Mouse (Mus musculus) liver, embryonic 16.5 days (tissue): ENCODE data around the gene Cacna2d2. TPM values are rescaled to one million over a fixed set of nuclear protein-coding genes. Genes with fewer than 3 reads are reported as not detected.

Source experiments
- ATAC-seq: fragments of 200-750 bp; cut with Nextera tagmentation; 2 replicates; pipeline ENCODE4 v1.8.0; 2017; ENCODE audit warnings: low read depth, mild to moderate bottlenecking, moderate number of reproducible peaks, moderate library complexity
- H3K27ac ChIP-seq: fragments of 300-500 bp; sonication (generic); 2 replicates; pipeline ENCODE4 v1.5.1; 2014; ENCODE audit warnings: mild to moderate bottlenecking, low read length
- H3K27me3 ChIP-seq: fragments of 300-500 bp; sonication (generic); 2 replicates; pipeline ENCODE4 v1.6.1; 2014; ENCODE audit warnings: low read depth, low read length, mixed read lengths; ENCODE audit not compliant: control insufficient read depth, insufficient read depth
- H3K36me3 ChIP-seq: fragments of 300-500 bp; sonication (generic); 2 replicates; pipeline ENCODE4 v1.6.1; 2014; ENCODE audit warnings: mild to moderate bottlenecking; ENCODE audit not compliant: control insufficient read depth, insufficient read depth
- H3K4me1 ChIP-seq: fragments of 300-500 bp; sonication (generic); 2 replicates; pipeline ENCODE4 v1.6.1; 2014; ENCODE audit warnings: low read depth, low read length, mixed read lengths; ENCODE audit not compliant: control insufficient read depth
- H3K4me2 ChIP-seq: fragments of 300-500 bp; sonication (generic); 2 replicates; pipeline ENCODE4 v1.6.1; 2014; ENCODE audit warnings: low read depth, low read length, mixed read lengths
- H3K4me3 ChIP-seq: fragments of 300-500 bp; sonication (generic); 2 replicates; pipeline ENCODE4 v1.5.1; 2014; ENCODE audit warnings: low read depth, mild to moderate bottlenecking, low read length
- H3K9ac ChIP-seq: fragments of 300-500 bp; sonication (generic); 2 replicates; pipeline ENCODE4 v1.6.1; 2014; ENCODE audit warnings: low read depth, low read length
- H3K9me3 ChIP-seq: fragments of 300-500 bp; sonication (generic); replicated peaks from 2 replicates; pipeline ENCODE4 v1.6.1; 2016; ENCODE audit warnings: low read length; ENCODE audit not compliant: control insufficient read depth
- WGBS: fragments of 180-500 bp; shearing (Covaris S2); extraction: QIAGEN DNeasy Blood & Tissue Kit; methylation state at CpG from one replicate; pipeline ENCODE4 v1.1.7; 2014; ENCODE audit not compliant: insufficient replicate concordance; 5-methylcytosine and 5-hydroxymethylcytosine counted together
- polyA plus RNA-seq: library from polyadenylated mRNA; unstranded; fragments of >200 nt; fragmentation: Nextera tagmentation; extraction: Ambion mirVana; gene quantifications from 2 replicates; pipeline ENCODE4 v1.2.1, GENCODE M21; 2015

The Cacna2d2 gene
- polyA plus RNA-seq, 1 experiment from 2014 or later, result not detected

DNA sequence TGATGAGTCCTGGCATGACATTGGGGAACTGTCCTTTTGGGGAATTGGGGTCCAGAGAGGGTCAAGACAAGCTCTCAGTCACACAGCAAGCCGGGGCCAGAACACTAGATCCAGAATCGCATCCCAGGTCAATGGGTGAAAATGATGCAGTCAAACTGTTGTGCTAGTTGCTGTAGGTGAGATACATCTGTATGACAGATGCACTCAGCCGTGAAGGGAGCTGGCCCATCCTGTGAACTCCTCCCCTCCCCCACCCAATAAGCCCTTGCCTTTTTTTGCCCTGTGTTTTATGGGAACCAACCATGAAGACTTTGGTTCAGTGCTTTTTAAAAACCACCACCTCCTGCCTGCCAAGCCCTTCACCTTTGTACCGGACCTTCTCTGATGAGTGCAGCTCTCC is 43.5 kb downstream of the Cacna2d2 start:
- Histone ChIP-seq H3K27me3 (no peaks in the 10 kb centered on the region; the same call in 1 of the 2 replicates), H3K4me3 (no peak overlapping the region), H3K9me3 (no peaks in the 10 kb centered on the region), H3K36me3 (no peaks in the 10 kb centered on the region), H3K27ac (no peak overlapping the region), H3K9ac (no peak overlapping the region), H3K4me2 (no peak overlapping the region), H3K4me1 (no peaks in the 10 kb centered on the region)
- ATAC-seq, result no peak
- 54% methylated on average over 4 of the region's 4 CpGs for WGBS

DNA sequence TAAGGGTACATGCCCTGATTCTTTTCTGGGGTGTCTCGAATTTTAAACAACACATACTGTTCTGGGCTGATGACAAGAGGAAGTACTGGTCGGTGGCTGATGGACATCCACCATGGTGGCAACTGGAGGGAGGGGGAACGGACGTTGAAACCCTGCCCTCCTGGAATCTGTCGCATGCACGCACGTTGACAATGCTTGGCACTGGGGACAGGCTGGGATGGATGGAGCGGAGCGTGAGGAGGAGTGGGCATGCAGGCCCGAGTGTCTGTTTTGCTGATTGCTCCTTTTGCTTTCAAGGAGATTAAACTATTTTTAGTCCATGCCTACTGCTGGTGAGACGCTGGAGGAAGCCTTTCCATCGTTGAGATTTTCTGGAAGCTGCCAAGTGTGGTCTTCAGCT is 43.9 kb downstream of the Cacna2d2 start:
- no peak overlapping the region for H3K4me2 ChIP-seq
- H3K9ac ChIP-seq, result no peak overlapping the region
- H3K9me3 ChIP-seq, result no peaks in the 10 kb centered on the region
- no peak overlapping the region for H3K4me3 ChIP-seq
- H3K36me3 ChIP-seq, result no peaks in the 10 kb centered on the region
- no peaks in the 10 kb centered on the region; the same call in 1 of the 2 replicates for H3K27me3 ChIP-seq
- 55% methylated on average over 12 of the region's 12 CpGs for WGBS
- no peak for ATAC-seq
- no peaks in the 10 kb centered on the region for H3K4me1 ChIP-seq
- H3K27ac ChIP-seq, result no peak overlapping the region

DNA sequence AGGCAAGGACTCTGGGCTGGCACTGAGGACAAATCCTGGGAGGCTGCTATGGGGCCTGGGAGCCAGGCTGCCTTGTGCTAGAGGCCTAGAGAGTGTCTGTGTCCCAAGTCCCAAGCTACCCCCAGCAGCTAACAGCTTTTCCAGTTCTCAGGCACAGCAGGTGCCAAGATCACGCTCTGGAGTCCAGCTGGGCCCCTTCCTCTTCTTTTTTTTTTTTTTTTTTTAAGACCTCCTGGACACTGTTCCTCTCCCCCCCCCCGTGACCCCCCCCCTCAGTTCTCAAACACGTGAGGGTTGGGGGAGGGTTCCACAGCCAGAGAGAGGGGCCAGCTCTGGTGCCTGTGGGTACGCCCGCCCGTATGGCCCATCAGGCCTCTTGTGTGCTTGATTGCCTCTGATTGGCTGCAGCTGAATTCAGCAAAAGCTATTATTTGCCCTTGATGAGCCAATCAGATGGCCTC is 45.6 kb downstream of the Cacna2d2 start:
- Histone ChIP-seq H3K27ac (no peak overlapping the region), H3K4me2 (no peak overlapping the region), H3K36me3 (no peaks in the 10 kb centered on the region), H3K9ac (no peak overlapping the region), H3K9me3 (no peaks in the 10 kb centered on the region), H3K4me1 (no peaks in the 10 kb centered on the region), H3K4me3 (no peak overlapping the region), H3K27me3 (no peaks in the 10 kb centered on the region; the same call in 1 of the 2 replicates)
- WGBS, result 57% methylated on average over 4 of the region's 6 CpGs
- no peak for ATAC-seq

DNA sequence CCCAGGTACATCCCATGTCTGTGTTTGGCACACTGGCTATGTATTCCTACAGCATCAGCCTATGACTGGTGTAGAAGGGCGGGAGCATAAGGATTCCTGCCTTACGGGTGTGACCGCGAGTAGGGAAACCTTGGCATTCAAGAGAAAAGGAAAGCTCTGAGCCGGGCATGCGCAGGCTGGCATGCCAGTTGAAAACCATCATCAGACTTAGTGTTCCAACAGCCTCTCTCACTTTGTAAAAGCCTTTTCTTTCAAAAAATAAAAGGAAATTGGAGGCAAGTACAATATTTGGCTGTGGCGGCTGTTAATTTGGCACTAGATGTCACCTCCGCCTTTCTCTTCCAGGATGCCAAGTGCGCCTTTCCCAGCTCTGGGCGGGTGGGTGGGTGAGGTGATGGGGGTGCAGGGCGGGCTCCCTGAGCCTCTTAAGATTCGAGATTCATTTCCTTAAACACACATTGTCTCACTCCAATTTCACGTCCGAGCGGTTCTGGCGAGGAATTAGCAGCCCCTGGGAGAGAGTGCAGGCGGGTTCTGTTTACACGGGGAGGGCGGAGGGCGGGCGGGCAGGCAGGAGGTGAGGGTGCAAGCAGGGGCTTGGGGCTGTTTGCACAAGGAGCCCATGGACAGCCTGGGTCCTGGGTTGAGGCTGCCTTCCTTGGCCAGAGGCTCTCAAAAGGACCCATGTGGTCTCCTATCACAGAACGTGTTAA is 49.5 kb downstream of the Cacna2d2 start:
- WGBS, result 57% methylated on average over 22 of the region's 22 CpGs
- Histone ChIP-seq H3K4me3 (no peak overlapping the region), H3K4me1 (no peaks in the 10 kb centered on the region), H3K4me2 (no peak overlapping the region), H3K9ac (no peak overlapping the region), H3K36me3 (no peaks in the 10 kb centered on the region), H3K27me3 (no peaks in the 10 kb centered on the region; the same call in 1 of the 2 replicates), H3K9me3 (no peaks in the 10 kb centered on the region), H3K27ac (no peak overlapping the region)
- no peak for ATAC-seq

DNA sequence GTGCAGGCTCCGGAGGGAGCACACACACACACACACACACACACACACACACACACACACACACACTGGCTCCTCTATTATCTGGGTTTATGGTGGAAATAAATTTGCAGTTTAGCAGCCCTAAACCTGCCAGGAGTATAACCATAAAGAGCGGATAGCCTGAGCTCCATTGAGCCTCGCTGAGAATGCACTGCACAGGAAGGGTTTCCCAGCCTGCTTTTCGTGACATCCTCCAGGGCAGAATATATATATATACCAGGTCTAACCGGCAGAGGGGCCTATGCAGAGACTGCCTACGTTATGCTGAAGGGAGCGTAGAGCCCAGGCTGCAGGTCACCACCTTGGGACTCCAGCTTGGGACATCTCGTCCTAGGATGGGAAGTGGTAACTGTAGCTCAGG is 52.0 kb downstream of the Cacna2d2 start:
- no peaks in the 10 kb centered on the region for H3K36me3 ChIP-seq
- no peak overlapping the region for H3K4me3 ChIP-seq
- no peak overlapping the region for H3K9ac ChIP-seq
- no peaks in the 10 kb centered on the region for H3K4me1 ChIP-seq
- no peaks in the 10 kb centered on the region; the same call in 1 of the 2 replicates for H3K27me3 ChIP-seq
- ATAC-seq, result no peak
- no peaks in the 10 kb centered on the region for H3K9me3 ChIP-seq
- H3K4me2 ChIP-seq, result no peak overlapping the region
- H3K27ac ChIP-seq, result no peak overlapping the region
- 52% methylated on average over 8 of the region's 8 CpGs for WGBS

DNA sequence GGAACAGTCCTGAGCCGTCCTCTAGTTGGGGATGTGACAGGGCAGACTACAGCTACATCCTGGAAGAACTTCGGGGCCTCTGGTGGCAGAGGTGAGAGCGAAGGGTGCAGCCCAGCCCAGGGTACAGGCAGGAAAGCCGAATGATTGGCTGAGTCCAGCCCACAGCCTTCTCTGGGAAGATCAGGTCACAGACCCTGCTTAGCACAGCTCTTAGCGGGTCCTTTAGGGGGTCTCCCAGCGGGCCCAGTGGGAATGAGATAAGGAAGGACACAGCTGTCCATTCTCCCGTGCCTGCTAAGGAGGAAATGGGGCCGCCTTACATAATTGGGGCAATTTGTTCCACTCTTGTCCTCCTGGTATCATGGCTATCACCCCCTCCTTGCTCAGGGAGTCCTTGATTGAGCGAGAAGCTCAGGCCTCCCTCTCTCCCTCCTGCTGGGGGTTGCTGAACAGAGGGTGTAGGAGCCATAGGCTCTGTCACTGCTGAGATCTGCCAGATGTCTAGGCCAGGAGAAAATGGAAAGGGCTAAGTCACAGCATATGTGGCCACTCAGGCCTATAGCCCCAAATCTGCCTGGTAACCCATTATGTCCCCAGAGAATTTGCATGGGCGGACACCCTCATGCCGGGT is 52.6 kb downstream of the Cacna2d2 start:
- no peak for ATAC-seq
- H3K27me3 ChIP-seq, result no peaks in the 10 kb centered on the region; the same call in 1 of the 2 replicates
- WGBS, result 53% methylated on average over 11 of the region's 11 CpGs

DNA sequence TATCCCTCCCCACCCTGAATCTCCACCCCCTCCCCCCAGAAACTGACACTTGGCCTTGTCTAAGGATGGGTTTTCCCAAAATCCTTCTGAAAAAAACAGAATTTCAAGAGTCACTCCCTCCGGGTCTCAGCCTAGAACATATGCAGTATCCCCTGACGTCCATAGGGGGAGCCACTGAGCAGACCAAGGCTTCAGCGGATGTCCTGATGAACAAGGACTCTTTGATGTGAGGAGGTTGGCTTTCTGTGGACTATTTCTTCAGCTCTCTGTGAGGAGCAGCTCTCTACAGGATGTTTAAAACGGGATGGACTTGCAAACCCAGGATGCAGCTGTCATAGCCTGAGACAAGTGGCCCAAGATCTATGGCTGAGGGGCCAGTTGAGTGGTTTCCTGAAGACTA is 53.1 kb downstream of the Cacna2d2 start:
- Histone ChIP-seq H3K4me1 (no peaks in the 10 kb centered on the region), H3K36me3 (no peaks in the 10 kb centered on the region), H3K9me3 (no peaks in the 10 kb centered on the region), H3K4me3 (no peak overlapping the region), H3K27me3 (no peaks in the 10 kb centered on the region; the same call in 1 of the 2 replicates), H3K27ac (no peak overlapping the region), H3K4me2 (no peak overlapping the region), H3K9ac (no peak overlapping the region)
- WGBS, result 10% methylated on average over 4 of the region's 4 CpGs
- ATAC-seq, result no peak

More for the DNA sequence above, 52.6 kb downstream of the Cacna2d2 start:
- no peak overlapping the region for H3K27ac ChIP-seq
- H3K9ac ChIP-seq, result no peak overlapping the region
- no peaks in the 10 kb centered on the region for H3K36me3 ChIP-seq
- H3K9me3 ChIP-seq, result no peaks in the 10 kb centered on the region
- no peak overlapping the region for H3K4me2 ChIP-seq
- no peak overlapping the region for H3K4me3 ChIP-seq
- H3K4me1 ChIP-seq, result no peaks in the 10 kb centered on the region

DNA sequence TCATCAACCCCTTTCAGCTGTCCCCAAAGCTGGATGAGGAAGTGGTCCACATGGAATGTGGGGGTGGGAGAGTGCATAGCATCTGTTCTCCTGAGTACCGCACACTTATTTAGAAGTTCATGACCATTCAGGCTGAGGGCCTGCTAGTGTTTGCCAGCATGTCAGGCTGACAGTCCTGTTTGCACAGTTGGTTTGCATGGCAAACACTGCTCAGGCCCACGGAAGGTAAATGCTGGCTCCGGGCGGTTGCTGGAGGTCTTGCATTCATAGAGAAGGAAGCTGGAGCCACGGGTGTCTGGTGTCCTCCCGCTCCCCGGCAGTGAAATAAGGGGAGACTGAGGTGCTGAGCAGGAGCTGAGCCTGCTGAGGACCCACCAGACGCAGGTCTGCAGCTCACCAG is 53.7 kb downstream of the Cacna2d2 start:
- H3K9ac ChIP-seq, result no peak overlapping the region
- H3K4me3 ChIP-seq, result no peak overlapping the region
- H3K27me3 ChIP-seq, result no peaks in the 10 kb centered on the region
- no peaks in the 10 kb centered on the region for H3K9me3 ChIP-seq
- ATAC-seq, result no peak
- H3K4me1 ChIP-seq, result no peaks in the 10 kb centered on the region
- H3K27ac ChIP-seq, result no peak overlapping the region
- no peaks in the 10 kb centered on the region for H3K36me3 ChIP-seq
- no peak overlapping the region for H3K4me2 ChIP-seq
- 49% methylated on average over 8 of the region's 8 CpGs for WGBS

DNA sequence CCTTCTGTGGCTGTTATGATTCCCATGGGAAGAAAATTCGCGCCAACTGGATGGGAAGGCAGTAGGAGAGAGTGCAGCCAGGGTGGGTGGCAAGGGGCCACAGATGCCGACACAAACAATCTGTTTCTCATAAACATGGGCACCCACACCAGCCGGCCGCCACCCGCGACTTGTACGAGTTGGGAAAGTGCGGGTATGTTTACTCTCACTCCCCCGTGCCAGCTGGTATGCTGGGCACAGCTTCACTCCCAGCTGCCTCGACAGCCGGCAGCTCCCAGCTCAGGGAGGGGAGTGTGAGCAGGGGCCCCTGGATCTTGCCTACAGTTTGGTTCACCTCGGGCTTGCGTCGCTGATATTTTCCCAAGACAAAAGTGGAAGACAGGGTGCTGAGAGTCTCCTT is 57.3 kb downstream of the Cacna2d2 start:
- Histone ChIP-seq H3K4me1 (no peaks in the 10 kb centered on the region), H3K36me3 (no peaks in the 10 kb centered on the region), H3K4me3 (no peak overlapping the region), H3K27ac (no peak overlapping the region), H3K9me3 (no peaks in the 10 kb centered on the region), H3K27me3 (no peaks in the 10 kb centered on the region), H3K4me2 (no peak overlapping the region), H3K9ac (no peak overlapping the region)
- 58% methylated on average over 15 of the region's 15 CpGs for WGBS
- no peak for ATAC-seq
